Comparison of ENCODE assay signal across 27 mouse cellular contexts in the genomic region with DNA sequence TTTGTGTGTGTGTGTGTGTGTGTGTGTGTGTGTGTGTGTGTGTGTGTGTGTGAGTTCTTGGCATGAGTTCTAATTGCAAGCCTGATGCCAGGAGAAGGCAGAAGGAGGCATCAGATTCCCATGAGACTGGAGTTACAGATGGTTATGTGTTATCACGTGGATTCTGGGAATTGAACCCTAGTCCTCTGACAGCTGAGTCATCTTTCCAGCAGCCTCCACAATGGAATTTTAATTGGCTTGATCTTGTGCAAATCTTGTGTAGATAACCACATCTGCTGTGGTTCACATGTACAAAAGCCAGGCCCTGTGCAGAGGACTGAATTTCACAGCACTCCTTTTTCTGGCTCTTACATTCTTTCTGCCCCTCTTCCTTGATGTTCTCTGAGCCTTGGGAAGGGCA.
DNase-seq lines count a peak whose midpoint lies in the region; ATAC-seq and TF ChIP-seq lines count a peak whose summit lies in the region.
"Had no signal": no experiment of that assay in that cellular context is flagged by ENCODE, and none has a peak within 500 bp of the region (broad histone marks: within the 10 kb centered on the region; RNA-seq: fewer than 3 reads in every experiment).

No protein-coding gene starts in this region.

- DNase-seq in embryonic facial prominence, embryonic 14.5 days (ENCODE audit: low spot score): peak; percentile 17
- DNase-seq in embryonic facial prominence, embryonic 10.5 days (ENCODE audit: low spot score): no peak
- peak; percentile 11 for DNase-seq in heart, adult 11 months
- no peak for DNase-seq in heart, postnatal 4 days
- DNase-seq in NIH3T3 (ENCODE audit: low read depth): peak; percentile 82
- no peak for DNase-seq in thymus, postnatal 0 days (ENCODE audit: low spot score)
- no peak for DNase-seq in layer of hippocampus, adult 11-12 months (ENCODE audit: low spot score)
- DNase-seq: adrenal gland, postnatal 10 days; adrenal gland, postnatal 36 days; B cell, adult 2 months; cerebellum, adult 11 months; cerebellum, adult 2 months; cerebellum, adult 9-11 months; cerebellum, postnatal 25 days; gastrocnemius, postnatal 10 days; gastrocnemius, postnatal 36 days; kidney, adult 11 months; kidney, adult 8-10 months had no signal

- 20% methylated on average over 1 of the region's 1 CpGs for WGBS in embryonic facial prominence, embryonic 14.5 days
- 77% methylated on average over 1 of the region's 1 CpGs for WGBS in embryonic facial prominence, embryonic 10.5 days

- H3K9ac ChIP-seq in embryonic facial prominence, embryonic 14.5 days (ENCODE audit: low read depth, low read length): no peak overlapping the region
- H3K9ac ChIP-seq: embryonic facial prominence, embryonic 13.5 days; forebrain, embryonic 13.5 days; hindbrain, embryonic 13.5 days; intestine, embryonic 15.5 days had no signal

- TF ChIP-seq CTCF in embryonic fibroblast, embryonic 13.5 days (IDR thresholded peaks at IDR 0.05; ENCODE audit: borderline replicate concordance, insufficient read depth, low read length): no peak

- H3K4me1 ChIP-seq in embryonic facial prominence, embryonic 14.5 days (ENCODE audit: control insufficient read depth, insufficient read depth, low read length): no peaks in the 10 kb centered on the region
- H3K4me1 ChIP-seq in embryonic facial prominence, embryonic 10.5 days: no peaks in the 10 kb centered on the region
- H3K4me1 ChIP-seq in embryonic fibroblast, embryonic 13.5 days (ENCODE audit: control insufficient read depth, insufficient read depth, low read length): peaks cover 3% of the 10 kb centered on the region
- H3K4me1 ChIP-seq: embryonic facial prominence, embryonic 13.5 days; forebrain, embryonic 13.5 days; hindbrain, embryonic 10.5 days; hindbrain, embryonic 13.5 days; intestine, embryonic 15.5 days had no signal

- no peak overlapping the region for H3K4me2 ChIP-seq in embryonic facial prominence, embryonic 14.5 days (ENCODE audit: low read depth, low read length)
- H3K4me2 ChIP-seq: embryonic facial prominence, embryonic 13.5 days; forebrain, embryonic 13.5 days; heart, embryonic 11.5 days; hindbrain, embryonic 13.5 days; intestine, embryonic 15.5 days had no signal

- H3K9me3 ChIP-seq in embryonic facial prominence, embryonic 14.5 days (ENCODE audit: control insufficient read depth, low read length): no peaks in the 10 kb centered on the region
- H3K9me3 ChIP-seq in embryonic facial prominence, embryonic 10.5 days: no peaks in the 10 kb centered on the region
- H3K9me3 ChIP-seq: embryonic facial prominence, embryonic 13.5 days; forebrain, embryonic 13.5 days; hindbrain, embryonic 10.5 days; hindbrain, embryonic 13.5 days; intestine, embryonic 15.5 days had no signal

- no peak overlapping the region for H3K27ac ChIP-seq in embryonic facial prominence, embryonic 14.5 days (replicated peaks; ENCODE audit: low read depth, low read length)
- H3K27ac ChIP-seq in embryonic facial prominence, embryonic 10.5 days (replicated peaks): no peak overlapping the region
- H3K27ac ChIP-seq in embryonic fibroblast, embryonic 13.5 days (ENCODE audit: insufficient read depth, low read length): peak overlapping the region; percentile 57
- H3K27ac ChIP-seq: embryonic facial prominence, embryonic 13.5 days; forebrain, embryonic 13.5 days; hindbrain, embryonic 10.5 days; hindbrain, embryonic 13.5 days; intestine, embryonic 15.5 days had no signal

- no peak overlapping the region for H3K4me3 ChIP-seq in embryonic facial prominence, embryonic 14.5 days (ENCODE audit: low read depth, low read length)
- H3K4me3 ChIP-seq in embryonic facial prominence, embryonic 10.5 days: no peak overlapping the region
- no peak overlapping the region for H3K4me3 ChIP-seq in embryonic fibroblast, embryonic 13.5 days (ENCODE audit: insufficient read depth, low read length)
- H3K4me3 ChIP-seq: embryonic facial prominence, embryonic 13.5 days; forebrain, embryonic 13.5 days; hindbrain, embryonic 10.5 days; hindbrain, embryonic 13.5 days; intestine, embryonic 15.5 days had no signal

- no peaks in the 10 kb centered on the region for H3K36me3 ChIP-seq in embryonic facial prominence, embryonic 14.5 days (ENCODE audit: control insufficient read depth, insufficient read depth, low read length)
- H3K36me3 ChIP-seq in embryonic facial prominence, embryonic 10.5 days (replicated peaks): no peaks in the 10 kb centered on the region
- H3K36me3 ChIP-seq: embryonic facial prominence, embryonic 13.5 days; hindbrain, embryonic 10.5 days; hindbrain, embryonic 13.5 days; intestine, embryonic 15.5 days had no signal

- TF ChIP-seq POLR2A in embryonic fibroblast, embryonic 13.5 days (IDR thresholded peaks at IDR 0.05; ENCODE audit: low read depth, low read length): no peak

- no peak for ATAC-seq in embryonic facial prominence, embryonic 14.5 days (ENCODE audit: low read depth)
- ATAC-seq: CD4-positive, CD25-positive, alpha-beta regulatory T cell, adult 4 months; forebrain, embryonic 13.5 days; hindbrain, embryonic 16.5 days; intestine, embryonic 15.5 days had no signal

- no peaks in the 10 kb centered on the region for H3K27me3 ChIP-seq in embryonic facial prominence, embryonic 14.5 days (replicated peaks; ENCODE audit: control insufficient read depth, insufficient read depth, low read length)
- H3K27me3 ChIP-seq in embryonic facial prominence, embryonic 10.5 days (replicated peaks; ENCODE audit: low read depth, poor library complexity, severe bottlenecking): no peaks in the 10 kb centered on the region
- H3K27me3 ChIP-seq: embryonic facial prominence, embryonic 13.5 days; forebrain, embryonic 13.5 days; hindbrain, embryonic 13.5 days; intestine, embryonic 15.5 days had no signal

Comparison
In these comparisons a context has a peak if more than half of its experiments do, and no peak if none do; other contexts are left out.
1. DNase-seq: peak in embryonic facial prominence, embryonic 14.5 days (single experiment), heart, adult 11 months (single experiment) and NIH3T3 (single experiment); none in embryonic facial prominence, embryonic 10.5 days (single experiment), heart, postnatal 4 days (single experiment), thymus, postnatal 0 days (single experiment) and layer of hippocampus, adult 11-12 months (single experiment).